Mouse (Mus musculus) layer of hippocampus, postnatal 10 days (tissue): Measurements from ENCODE around the gene Gal3st3. TPM values are rescaled to one million over a fixed set of nuclear protein-coding genes. Genes with fewer than 3 reads are reported as not detected.
"Not testable (repeated sequence)": the region's sequence is repeated elsewhere in the genome, so short reads cannot be mapped to it uniquely, and the experiment has no call there.

ENCODE experiments used
- DNase-seq, 2 experiments: peaks; one replicate each; pipeline ENCODE4 v3.0.0; 2021; ENCODE audit warnings: low spot score in 2 of 2
- total RNA-seq, 2 experiments: library from RNA; stranded (reverse); gene quantifications; 2 replicates each; pipeline ENCODE4 v1.2.3; 2021

The Gal3st3 gene
- total RNA-seq, 2 experiments from 2014 or later = 104 to 111 TPM

- DNase-seq = peak; percentile 17 to 48
Observed at GRCm38 (mm10) chr19:5306968-5307734, 9.0 kb downstream of the Gal3st3 start.

GRCm38 (mm10) chr19:5309025-5309424, 10.9 kb downstream of the Gal3st3 start:
- DNase-seq = no peak

GRCm38 (mm10) chr19:5313189-5313588, 15.1 kb downstream of the Gal3st3 start:
- no peak for DNase-seq

GRCm38 (mm10) chr19:5323801-5324200, 25.7 kb downstream of the Gal3st3 start:
- DNase-seq = no peak

GRCm38 (mm10) chr19:5327970-5328369, 29.8 kb downstream of the Gal3st3 start:
- no peak for DNase-seq

GRCm38 (mm10) chr19:5334741-5335140, 36.6 kb downstream of the Gal3st3 start:
- DNase-seq = no peak

GRCm38 (mm10) chr19:5335441-5335840, 37.3 kb downstream of the Gal3st3 start, which contains the start of gene Catsper1:
Gene Catsper1, plus strand, starts transcription at chr19:5335741.
- DNase-seq = no peak

GRCm38 (mm10) chr19:5337975-5338374, 39.8 kb downstream of the Gal3st3 start:
- DNase-seq = peak; percentile 77

GRCm38 (mm10) chr19:5341360-5341759, 43.2 kb downstream of the Gal3st3 start:
- no peak for DNase-seq

- no peak for DNase-seq
Observed at GRCm38 (mm10) chr19:5345297-5346131, 47.4 kb downstream of the Gal3st3 start.

- DNase-seq = no peak
Observed at GRCm38 (mm10) chr19:5348064-5348463, 49.9 kb downstream of the Gal3st3 start.

GRCm38 (mm10) chr19:5348526-5349501, 50.7 kb downstream of the Gal3st3 start:
- peak; percentile 17 to 30 for DNase-seq

- not testable (repeated sequence) for DNase-seq
Observed at GRCm38 (mm10) chr19:5349502-5349873, 51.4 kb downstream of the Gal3st3 start, which contains the start of gene Cst6. Gene Cst6, minus strand, starts transcription at chr19:5349574.

GRCm38 (mm10) chr19:5353609-5354008, 55.5 kb downstream of the Gal3st3 start:
- DNase-seq = no peak

GRCm38 (mm10) chr19:5356080-5356479, 57.9 kb downstream of the Gal3st3 start:
- no peak for DNase-seq

Other genes with a start within 250 kb of the Gal3st3 start
- gene Rin1, start 247.8 kb upstream of the Gal3st3 start, total RNA-seq = 10 to 100 TPM; 26.4 to 26.6 TPM
- gene Cd248, start 230.3 kb upstream of the Gal3st3 start, total RNA-seq = 10 to 100 TPM in 1 of 2 experiments, 1 to 10 TPM in 1; 9.9 to 10.2 TPM
- gene Tmem151a, start 212.8 kb upstream of the Gal3st3 start, total RNA-seq = 10 to 100 TPM; 96.6 to 98.0 TPM
- 10 to 100 TPM; 24.7 to 29.9 TPM for gene Yif1a, start 209.8 kb upstream of the Gal3st3 start, total RNA-seq
- 100 to 1,000 TPM; 743 to 783 TPM for gene Cnih2, start 199.8 kb upstream of the Gal3st3 start, total RNA-seq
- gene Rab1b, start 191.3 kb upstream of the Gal3st3 start, total RNA-seq = 100 to 1,000 TPM; 163 to 166 TPM
- gene Klc2, start 179.8 kb upstream of the Gal3st3 start, total RNA-seq = 100 to 1,000 TPM; 170 to 176 TPM
- 10 to 100 TPM; 71.2 to 73.5 TPM for gene Pacs1, start 25.2 kb upstream of the Gal3st3 start, total RNA-seq
- 100 to 1,000 TPM; 197 to 198 TPM for gene Sf3b2, start 2.9 kb upstream of the Gal3st3 start, total RNA-seq
- gene Catsper1, start 37.4 kb downstream of the Gal3st3 start, total RNA-seq = not detected
- 1 to 10 TPM; 5.4 to 7.4 TPM for gene Cst6, start 51.2 kb downstream of the Gal3st3 start, total RNA-seq
- gene Eif1ad, start 68.4 kb downstream of the Gal3st3 start, total RNA-seq = 10 to 100 TPM; 25.9 to 28.3 TPM
- gene Banf1, start 68.8 kb downstream of the Gal3st3 start, total RNA-seq = 100 to 1,000 TPM; 110 to 114 TPM
- 10 to 100 TPM; 84.3 to 95.6 TPM for gene Sart1, start 90.4 kb downstream of the Gal3st3 start, total RNA-seq
- under 1 TPM in 1 of 2 experiments, not detected in 1; 0.85 TPM for gene Tsga10ip, start 104.2 kb downstream of the Gal3st3 start, total RNA-seq
- gene Drap1, start 126.6 kb downstream of the Gal3st3 start, total RNA-seq = 100 to 1,000 TPM; 234 to 244 TPM
- gene AI837181, start 126.8 kb downstream of the Gal3st3 start, total RNA-seq = 10 to 100 TPM; 55.7 to 57.5 TPM
- gene Fosl1, start 149.2 kb downstream of the Gal3st3 start, total RNA-seq = not detected
- gene Ccdc85b, start 159.6 kb downstream of the Gal3st3 start, total RNA-seq = 10 to 100 TPM; 26.4 to 32.9 TPM
- gene Fibp, start 162.3 kb downstream of the Gal3st3 start, total RNA-seq = 100 to 1,000 TPM in 1 of 2 experiments, 10 to 100 TPM in 1; 83.7 to 108 TPM
- 1 to 10 TPM; 2.6 to 2.9 TPM for gene Ctsw, start 170.2 kb downstream of the Gal3st3 start, total RNA-seq
- gene Efemp2, start 175.6 kb downstream of the Gal3st3 start, total RNA-seq = 10 to 100 TPM; 18.4 to 19.6 TPM
- gene Mus81, start 190.1 kb downstream of the Gal3st3 start, total RNA-seq = 10 to 100 TPM; 34.2 to 40.9 TPM
- 1,000 to 10,000 TPM; 1,802 to 1,826 TPM for gene Cfl1, start 192.1 kb downstream of the Gal3st3 start, total RNA-seq
- gene 1700020D05Rik, start 205.5 kb downstream of the Gal3st3 start, total RNA-seq = 1 to 10 TPM; 5.6 to 9.8 TPM
- 10 to 100 TPM; 63.1 to 66.2 TPM for gene Snx32, start 212.2 kb downstream of the Gal3st3 start, total RNA-seq